Mouse (Mus musculus) stomach, embryonic 16.5 days (tissue): ENCODE results near the gene Tubgcp3. TPM values are rescaled to one million over a fixed set of nuclear protein-coding genes. Genes with fewer than 3 reads are reported as not detected.

Experiments
- ATAC-seq: fragments of 200-750 bp; cut with Nextera tagmentation; 2 replicates; pipeline ENCODE4 v1.8.0; 2017; ENCODE audit warnings: moderate number of reproducible peaks, moderate TSS enrichment; ENCODE audit not compliant: insufficient read depth, low FRiP score
- H3K27ac ChIP-seq: fragments of 300-500 bp; sonication (generic); 2 replicates; pipeline ENCODE4 v1.5.1; 2014; ENCODE audit warnings: low read length
- H3K27me3 ChIP-seq: fragments of 300-500 bp; sonication (generic); 2 replicates; pipeline ENCODE4 v1.6.1; 2014; ENCODE audit warnings: low read length, control low read depth, mixed read lengths; ENCODE audit not compliant: control insufficient read depth, insufficient read depth
- H3K36me3 ChIP-seq: fragments of 300-500 bp; sonication (generic); 2 replicates; pipeline ENCODE4 v1.6.1; 2014; ENCODE audit warnings: low read length; ENCODE audit not compliant: control insufficient read depth, insufficient read depth
- H3K4me1 ChIP-seq: fragments of 300-500 bp; sonication (generic); 2 replicates; pipeline ENCODE4 v1.6.1; 2014; ENCODE audit warnings: low read length, control low read depth, mixed read lengths; ENCODE audit not compliant: control insufficient read depth, insufficient read depth
- H3K4me2 ChIP-seq: fragments of 300-500 bp; sonication (generic); 2 replicates; pipeline ENCODE4 v1.6.1; 2014; ENCODE audit warnings: low read depth, low read length, mixed read lengths
- H3K4me3 ChIP-seq: fragments of 300-500 bp; sonication (generic); replicated peaks from 2 replicates; pipeline ENCODE4 v1.5.1; 2014; ENCODE audit warnings: mild to moderate bottlenecking, low read length
- H3K9ac ChIP-seq: fragments of 300-500 bp; sonication (generic); 2 replicates; pipeline ENCODE4 v1.6.1; 2014; ENCODE audit warnings: low read length
- H3K9me3 ChIP-seq: fragments of 300-500 bp; sonication (generic); replicated peaks from 2 replicates; pipeline ENCODE4 v1.6.1; 2016; ENCODE audit warnings: low read length, control low read depth; ENCODE audit not compliant: control insufficient read depth
- WGBS: fragments of 180-500 bp; shearing (Covaris S2); extraction: QIAGEN DNeasy Blood & Tissue Kit; methylation state at CpG from one replicate; pipeline ENCODE4 v1.1.7; 2014; 5-methylcytosine and 5-hydroxymethylcytosine counted together
- polyA plus RNA-seq: library from polyadenylated mRNA; unstranded; fragments of >200 nt; fragmentation: Nextera tagmentation; extraction: Ambion mirVana; gene quantifications from 2 replicates; pipeline ENCODE4 v1.2.1, GENCODE M21; 2015

Tubgcp3 gene
- polyA plus RNA-seq, 1 experiment from 2014 or later: 40.8 TPM

GRCm38 (mm10) chr8:12648951-12649350 is 23.1 kb downstream of the Tubgcp3 start:
- Histone ChIP-seq H3K36me3 (peaks cover 14% of the 10 kb centered on the region), H3K27me3 (no peaks in the 10 kb centered on the region), H3K4me1 (no peaks in the 10 kb centered on the region), H3K27ac (no peak overlapping the region), H3K4me3 (no peak overlapping the region), H3K9me3 (no peaks in the 10 kb centered on the region), H3K9ac (no peak overlapping the region), H3K4me2 (no peak overlapping the region)
- ATAC-seq: no peak
- 89% methylated on average over 4 of the region's 4 CpGs for WGBS

- Histone ChIP-seq H3K4me2 (no peak overlapping the region), H3K4me1 (no peaks in the 10 kb centered on the region), H3K27ac (no peak overlapping the region), H3K9ac (no peak overlapping the region), H3K9me3 (no peaks in the 10 kb centered on the region), H3K4me3 (no peak overlapping the region), H3K27me3 (no peaks in the 10 kb centered on the region), H3K36me3 (peaks cover 14% of the 10 kb centered on the region)
- 70% methylated on average over 4 of the region's 4 CpGs for WGBS
- no peak for ATAC-seq
Observed at GRCm38 (mm10) chr8:12646536-12646935, 25.5 kb downstream of the Tubgcp3 start.

- Histone ChIP-seq H3K27ac (no peak overlapping the region), H3K36me3 (peaks cover 16% of the 10 kb centered on the region), H3K4me3 (no peak overlapping the region), H3K4me2 (no peak overlapping the region), H3K27me3 (no peaks in the 10 kb centered on the region), H3K4me1 (no peaks in the 10 kb centered on the region), H3K9me3 (no peaks in the 10 kb centered on the region), H3K9ac (no peak overlapping the region)
- no peak for ATAC-seq
- WGBS: 69% methylated on average over 7 of the region's 7 CpGs
Observed at GRCm38 (mm10) chr8:12644894-12645293, 27.2 kb downstream of the Tubgcp3 start.

GRCm38 (mm10) chr8:12644341-12644740 is 27.7 kb downstream of the Tubgcp3 start:
- H3K9me3 ChIP-seq: no peaks in the 10 kb centered on the region
- no peak for ATAC-seq
- H3K4me3 ChIP-seq: no peak overlapping the region
- H3K27me3 ChIP-seq: no peaks in the 10 kb centered on the region
- H3K4me1 ChIP-seq: no peaks in the 10 kb centered on the region
- 87% methylated on average over 8 of the region's 8 CpGs for WGBS
- no peak overlapping the region for H3K9ac ChIP-seq
- peaks cover 12% of the 10 kb centered on the region for H3K36me3 ChIP-seq
- no peak overlapping the region for H3K27ac ChIP-seq
- no peak overlapping the region for H3K4me2 ChIP-seq

- Histone ChIP-seq H3K4me1 (no peaks in the 10 kb centered on the region), H3K4me3 (no peak overlapping the region), H3K4me2 (no peak overlapping the region), H3K27me3 (no peaks in the 10 kb centered on the region), H3K9me3 (no peaks in the 10 kb centered on the region), H3K36me3 (0 out of 2 replicates have a peak, but pooled peaks cover 9% of the 10 kb centered on the region), H3K9ac (no peak overlapping the region), H3K27ac (no peak overlapping the region)
- ATAC-seq: no peak
- WGBS: 91% methylated on average over 6 of the region's 6 CpGs
Observed at GRCm38 (mm10) chr8:12641527-12641926, 30.5 kb downstream of the Tubgcp3 start.

GRCm38 (mm10) chr8:12638446-12638845 is 33.6 kb downstream of the Tubgcp3 start:
- H3K4me2 ChIP-seq: no peak overlapping the region
- H3K9me3 ChIP-seq: no peaks in the 10 kb centered on the region
- 90% methylated on average over 11 of the region's 11 CpGs for WGBS
- no peak overlapping the region for H3K27ac ChIP-seq
- H3K27me3 ChIP-seq: no peaks in the 10 kb centered on the region
- H3K9ac ChIP-seq: no peak overlapping the region
- no peak for ATAC-seq
- H3K4me3 ChIP-seq: no peak overlapping the region
- no peaks in the 10 kb centered on the region for H3K4me1 ChIP-seq
- H3K36me3 ChIP-seq: peaks cover 19% of the 10 kb centered on the region; the same call in 1 of the 2 replicates

GRCm38 (mm10) chr8:12635366-12635765 is 36.7 kb downstream of the Tubgcp3 start:
- Histone ChIP-seq H3K9ac (no peak overlapping the region), H3K4me1 (no peaks in the 10 kb centered on the region), H3K4me3 (no peak overlapping the region), H3K27me3 (no peaks in the 10 kb centered on the region), H3K27ac (no peak overlapping the region), H3K4me2 (no peak overlapping the region), H3K36me3 (peaks cover 20% of the 10 kb centered on the region; the same call in 1 of the 2 replicates), H3K9me3 (no peaks in the 10 kb centered on the region)
- WGBS: 88% methylated on average over 2 of the region's 2 CpGs
- ATAC-seq: no peak

GRCm38 (mm10) chr8:12629079-12629478 is 43.0 kb downstream of the Tubgcp3 start:
- no peak overlapping the region for H3K4me2 ChIP-seq
- H3K9ac ChIP-seq: no peak overlapping the region
- peaks cover 14% of the 10 kb centered on the region for H3K36me3 ChIP-seq
- H3K4me3 ChIP-seq: no peak overlapping the region
- WGBS: 46% methylated on average over 3 of the region's 3 CpGs
- H3K4me1 ChIP-seq: no peaks in the 10 kb centered on the region
- 0 out of 2 replicates have a peak, but pooled peaks have one; percentile 60 for ATAC-seq
- no peaks in the 10 kb centered on the region for H3K9me3 ChIP-seq
- no peaks in the 10 kb centered on the region for H3K27me3 ChIP-seq
- no peak overlapping the region for H3K27ac ChIP-seq

GRCm38 (mm10) chr8:12625890-12626289 is 46.2 kb downstream of the Tubgcp3 start:
- H3K4me3 ChIP-seq: no peak overlapping the region
- no peaks in the 10 kb centered on the region for H3K4me1 ChIP-seq
- H3K27me3 ChIP-seq: no peaks in the 10 kb centered on the region
- WGBS: 89% methylated on average over 5 of the region's 5 CpGs
- no peak for ATAC-seq
- H3K9ac ChIP-seq: no peak overlapping the region
- no peak overlapping the region for H3K27ac ChIP-seq
- H3K4me2 ChIP-seq: no peak overlapping the region
- no peaks in the 10 kb centered on the region for H3K9me3 ChIP-seq
- H3K36me3 ChIP-seq: peaks cover 28% of the 10 kb centered on the region
